Comparison of ENCODE assay signal across 5 mouse cellular contexts in the genomic region with DNA sequence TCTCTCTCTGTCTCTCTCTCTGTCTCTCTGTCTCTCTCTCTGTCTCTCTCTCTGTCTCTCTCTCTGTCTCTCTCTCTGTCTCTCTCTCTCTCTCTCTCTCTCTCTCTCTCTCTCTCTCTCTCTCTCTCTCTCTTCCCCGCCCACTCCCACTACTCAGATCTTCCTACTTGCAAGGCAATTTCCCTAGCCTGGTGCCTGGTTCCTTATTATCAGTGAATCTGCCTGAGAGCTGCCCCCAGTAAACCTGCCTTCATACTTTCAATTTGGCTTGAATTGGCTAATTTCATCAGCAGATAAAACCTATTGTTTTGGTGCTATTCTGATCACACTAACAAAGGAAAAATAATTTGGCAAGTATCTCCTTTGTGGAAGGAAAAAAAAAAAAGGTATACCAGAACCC. TPM values are rescaled to one million over a fixed set of nuclear protein-coding genes. Genes with fewer than 3 reads are reported as not detected.
"Had no signal": no experiment of that assay in that cellular context is flagged by ENCODE, and none has a peak within 500 bp of the region (broad histone marks: within the 10 kb centered on the region; RNA-seq: fewer than 3 reads in every experiment).

No protein-coding gene starts in this region.

RNA-seq across cellular contexts. Expression of gene A430078G23Rik, which starts 39.8 kb away (rescaled TPM):
- total RNA-seq: midbrain, postnatal 0 days had no signal
- polyA plus RNA-seq: midbrain, embryonic 11.5 days; midbrain, embryonic 13.5 days; midbrain, embryonic 15.5 days; midbrain, postnatal 0 days; neural tube, embryonic 14.5 days had no signal
